Mouse (Mus musculus) splenic B cell, adult 2 months (primary cell): ENCODE results near the gene Chrm4.
A peak's percentile ranks its signal among the peaks of the same experiment; 100 is the strongest.

Experiments
- DNase-seq: peaks from one replicate; pipeline ENCODE4 v3.0.0-alpha.2; 2011; ENCODE audit warnings: low read depth, low spot score
- H3K27me3 ChIP-seq: 2 replicates; pipeline ENCODE4 v1.6.1; 2012; ENCODE audit warnings: mild to moderate bottlenecking, low read length, moderate library complexity, mixed read lengths; ENCODE audit not compliant: control insufficient read depth, poor library complexity, insufficient read depth, severe bottlenecking
- H3K36me3 ChIP-seq: 2 replicates; pipeline ENCODE4 v1.6.1; 2012; ENCODE audit warnings: mild to moderate bottlenecking, low read length, moderate library complexity, mixed read lengths; ENCODE audit not compliant: control insufficient read depth, poor library complexity, insufficient read depth, severe bottlenecking

Gene Chrm4

GRCm38 (mm10) chr2:91945483-91945882, 18.4 kb downstream of the Chrm4 start, which contains the start of gene Gm9821:
Gene Gm9821 (plus strand): TSS chr2:91945703.
- Histone ChIP-seq H3K27me3 (no peaks in the 10 kb centered on the region), H3K36me3 (no peaks in the 10 kb centered on the region; the same call in 1 of the 2 replicates)
- DNase-seq, result no peak

DNA sequence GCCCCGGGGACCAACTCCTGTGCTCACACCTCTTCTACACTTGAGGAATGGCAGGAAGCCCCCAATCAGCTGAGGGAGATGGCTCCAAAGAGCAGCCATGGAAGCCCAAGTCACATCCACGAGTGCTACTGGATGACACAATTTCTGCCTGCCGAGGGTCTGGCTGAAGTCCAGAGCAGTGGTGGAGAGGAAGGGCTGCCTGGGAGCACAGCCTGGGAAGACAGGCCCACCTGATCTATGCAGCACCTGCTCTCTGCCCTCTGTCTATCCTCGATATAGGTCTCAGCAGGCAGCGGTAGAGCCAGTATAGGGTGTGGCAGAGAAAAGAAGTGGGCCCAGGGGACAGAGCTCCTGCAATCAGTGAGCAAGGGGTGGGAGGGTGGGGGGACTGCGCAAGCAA, 19.8 kb downstream of the Chrm4 start:
- DNase-seq, result no peak
- Histone ChIP-seq H3K36me3 (no peaks in the 10 kb centered on the region; the same call in 1 of the 2 replicates), H3K27me3 (no peaks in the 10 kb centered on the region)

DNA sequence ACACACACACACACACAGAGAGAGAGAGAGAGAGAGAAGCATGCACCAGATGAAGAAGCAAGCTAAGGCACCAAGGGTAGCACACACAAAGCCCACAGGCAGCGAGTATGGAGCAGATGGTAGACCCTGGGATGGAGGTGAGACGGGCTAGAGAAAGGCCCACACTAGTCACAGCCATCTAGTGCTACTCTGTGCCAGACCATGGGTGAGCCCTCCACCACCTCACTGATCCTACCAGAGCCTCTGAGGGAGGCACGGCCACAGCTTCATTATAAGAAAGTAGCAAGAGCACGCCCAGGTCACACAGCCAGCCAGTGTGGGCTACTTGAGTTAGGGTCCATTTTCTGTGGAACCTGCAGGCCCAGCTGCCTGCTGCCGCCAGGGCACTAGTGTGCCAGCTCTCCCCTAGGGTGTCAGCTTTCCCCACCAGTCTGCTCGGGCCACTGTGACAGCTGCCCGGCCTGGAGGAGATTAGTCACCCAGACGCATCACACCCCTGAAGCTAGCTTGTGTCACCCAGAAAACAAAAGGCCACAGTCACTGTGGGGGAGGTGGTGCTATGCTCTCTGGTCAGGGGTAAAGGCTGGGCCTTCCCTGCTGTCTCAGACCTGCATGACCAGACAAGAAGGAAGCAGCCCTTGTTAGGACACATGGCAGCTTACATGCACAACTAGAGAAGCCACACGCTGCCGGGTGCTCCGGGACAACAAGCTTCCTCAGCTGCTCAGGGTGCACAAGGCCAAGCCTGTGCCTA, 20.5 kb downstream of the Chrm4 start:
- no peak for DNase-seq
- no peaks in the 10 kb centered on the region for H3K36me3 ChIP-seq
- H3K27me3 ChIP-seq, result no peaks in the 10 kb centered on the region

GRCm38 (mm10) chr2:91948151-91948509, 21.1 kb downstream of the Chrm4 start:
- no peak for DNase-seq

DNA sequence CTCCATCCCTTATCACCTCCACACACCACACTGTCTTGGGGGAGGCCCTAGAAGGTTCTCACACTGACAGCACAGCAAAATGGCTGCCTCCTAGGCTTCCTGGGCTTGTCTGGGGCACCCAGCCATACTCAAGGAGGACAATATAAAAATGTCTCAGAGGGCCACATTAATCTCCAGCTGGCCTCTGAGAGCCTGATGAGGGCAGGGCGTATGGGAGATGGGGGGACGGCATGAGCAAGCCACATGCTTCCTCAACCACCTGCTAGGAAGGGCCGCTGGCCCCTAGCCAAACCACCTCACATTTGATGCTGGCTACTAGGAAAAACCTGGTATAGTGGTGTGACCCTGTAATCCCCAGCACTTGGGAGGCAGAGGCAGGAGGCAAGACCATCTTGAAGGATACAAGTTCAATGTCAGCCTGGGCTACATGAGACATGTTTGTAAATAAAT, 21.8 kb downstream of the Chrm4 start:
- Histone ChIP-seq H3K27me3 (no peaks in the 10 kb centered on the region), H3K36me3 (no peaks in the 10 kb centered on the region)
- no peak for DNase-seq

More at GRCm38 (mm10) chr2:91948151-91948509, 21.1 kb downstream of the Chrm4 start:
- H3K27me3 ChIP-seq, result no peaks in the 10 kb centered on the region
- H3K36me3 ChIP-seq, result no peaks in the 10 kb centered on the region

GRCm38 (mm10) chr2:91949411-91950274, 22.6 kb downstream of the Chrm4 start:
- H3K36me3 ChIP-seq, result no peaks in the 10 kb centered on the region
- no peak for DNase-seq
- no peaks in the 10 kb centered on the region for H3K27me3 ChIP-seq

DNA sequence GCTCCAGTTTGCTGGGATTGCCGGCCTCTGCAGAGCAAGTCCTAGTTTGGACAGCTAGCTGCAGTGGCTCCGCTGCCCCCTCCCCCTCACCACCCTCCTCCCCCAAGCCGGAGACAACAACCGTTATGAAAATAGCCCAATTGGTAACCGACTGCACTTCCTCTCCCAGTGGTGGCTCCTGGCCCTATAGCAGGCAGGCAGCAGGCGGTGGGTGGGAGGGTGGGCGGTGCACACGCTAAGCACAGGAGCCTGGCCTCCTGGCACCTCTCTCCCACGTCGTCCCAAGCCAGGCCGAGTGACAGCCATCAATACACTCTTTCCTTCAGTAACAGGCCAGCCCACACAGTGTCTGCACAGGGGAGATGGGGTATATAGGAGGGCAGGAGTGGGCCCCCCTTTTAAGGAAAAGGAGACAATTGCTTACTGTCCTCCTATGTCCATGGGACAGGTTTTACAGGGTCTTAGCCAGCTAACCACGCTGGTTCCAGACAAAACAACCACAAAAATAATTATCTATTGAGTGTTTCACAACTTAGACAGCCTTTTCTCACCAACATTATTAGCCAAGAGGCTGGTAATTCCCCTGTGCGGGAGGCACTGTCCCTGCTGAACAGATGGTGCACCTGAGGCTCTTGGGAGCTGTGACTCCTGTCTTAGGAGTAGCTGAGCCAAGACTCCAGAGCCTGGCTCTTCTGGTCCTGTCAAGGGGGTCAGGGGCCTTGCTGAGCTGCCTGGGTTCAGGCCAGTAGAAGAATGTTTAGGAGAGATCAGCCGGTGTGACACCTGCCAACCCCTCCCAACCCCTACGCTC, 23.4 kb downstream of the Chrm4 start:
- DNase-seq, result peak; percentile 68

GRCm38 (mm10) chr2:91953825-91954224, 26.8 kb downstream of the Chrm4 start:
- H3K27me3 ChIP-seq, result no peaks in the 10 kb centered on the region
- H3K36me3 ChIP-seq, result no peaks in the 10 kb centered on the region; the same call in 1 of the 2 replicates
- no peak for DNase-seq

More for the DNA sequence above, 23.4 kb downstream of the Chrm4 start:
- Histone ChIP-seq H3K36me3 (no peaks in the 10 kb centered on the region), H3K27me3 (no peaks in the 10 kb centered on the region)

DNA sequence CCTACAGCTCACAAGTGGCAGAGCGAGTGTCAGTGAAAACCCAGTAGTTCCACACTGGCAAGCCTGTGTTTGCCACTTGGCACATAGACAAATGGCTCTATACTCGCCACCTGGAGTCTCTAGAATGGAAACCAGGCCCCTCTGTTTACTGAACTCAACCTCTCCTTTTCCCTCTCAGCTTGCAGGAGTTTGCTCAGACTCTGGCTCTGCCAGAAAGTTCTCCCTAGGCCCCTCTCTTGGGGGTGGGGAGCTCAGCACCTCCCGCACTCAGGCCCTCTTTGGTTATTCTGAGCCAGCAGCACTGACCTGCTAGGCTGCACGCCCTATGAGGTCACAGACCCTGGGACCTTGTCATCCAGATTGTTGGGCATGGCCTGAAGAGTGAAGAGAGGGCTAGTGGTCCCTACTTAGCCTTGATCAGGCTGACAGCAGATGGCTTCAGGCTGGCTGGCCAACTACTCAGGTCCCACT, 28.1 kb downstream of the Chrm4 start:
- DNase-seq, result no peak
- peaks cover 2% of the 10 kb centered on the region for H3K36me3 ChIP-seq
- no peaks in the 10 kb centered on the region for H3K27me3 ChIP-seq

- no peak for DNase-seq
- H3K36me3 ChIP-seq, result peaks cover 2% of the 10 kb centered on the region
Observed at GRCm38 (mm10) chr2:91955875-91956274, 28.8 kb downstream of the Chrm4 start.

DNA sequence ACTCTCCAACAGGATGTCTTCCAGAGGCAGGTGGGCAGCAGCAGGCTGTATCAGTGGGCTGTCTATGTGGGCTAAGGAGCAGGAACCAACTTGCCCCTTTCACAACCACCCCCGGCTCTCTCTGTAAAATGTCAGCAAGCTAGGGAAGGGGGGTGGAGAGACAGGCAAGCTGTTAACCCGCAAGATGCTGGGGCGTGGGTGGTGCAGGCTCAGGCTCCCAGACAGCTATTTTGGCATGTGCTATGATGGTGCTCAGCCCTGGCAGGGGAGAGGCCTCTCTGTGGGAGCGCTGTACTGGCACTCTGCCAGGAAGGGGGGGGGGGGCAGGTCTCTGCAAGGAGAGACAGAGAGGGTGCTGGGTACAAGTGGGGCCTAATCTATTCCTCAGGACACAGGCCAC, 30.0 kb downstream of the Chrm4 start:
- no peak for DNase-seq
- Histone ChIP-seq H3K27me3 (no peaks in the 10 kb centered on the region), H3K36me3 (peaks cover 2% of the 10 kb centered on the region)

More at GRCm38 (mm10) chr2:91955875-91956274, 28.8 kb downstream of the Chrm4 start:
- H3K27me3 ChIP-seq, result no peaks in the 10 kb centered on the region

- no peaks in the 10 kb centered on the region for H3K27me3 ChIP-seq
- no peak for DNase-seq
- peaks cover 2% of the 10 kb centered on the region for H3K36me3 ChIP-seq
Observed at GRCm38 (mm10) chr2:91958049-91958448, 31.0 kb downstream of the Chrm4 start.

DNA sequence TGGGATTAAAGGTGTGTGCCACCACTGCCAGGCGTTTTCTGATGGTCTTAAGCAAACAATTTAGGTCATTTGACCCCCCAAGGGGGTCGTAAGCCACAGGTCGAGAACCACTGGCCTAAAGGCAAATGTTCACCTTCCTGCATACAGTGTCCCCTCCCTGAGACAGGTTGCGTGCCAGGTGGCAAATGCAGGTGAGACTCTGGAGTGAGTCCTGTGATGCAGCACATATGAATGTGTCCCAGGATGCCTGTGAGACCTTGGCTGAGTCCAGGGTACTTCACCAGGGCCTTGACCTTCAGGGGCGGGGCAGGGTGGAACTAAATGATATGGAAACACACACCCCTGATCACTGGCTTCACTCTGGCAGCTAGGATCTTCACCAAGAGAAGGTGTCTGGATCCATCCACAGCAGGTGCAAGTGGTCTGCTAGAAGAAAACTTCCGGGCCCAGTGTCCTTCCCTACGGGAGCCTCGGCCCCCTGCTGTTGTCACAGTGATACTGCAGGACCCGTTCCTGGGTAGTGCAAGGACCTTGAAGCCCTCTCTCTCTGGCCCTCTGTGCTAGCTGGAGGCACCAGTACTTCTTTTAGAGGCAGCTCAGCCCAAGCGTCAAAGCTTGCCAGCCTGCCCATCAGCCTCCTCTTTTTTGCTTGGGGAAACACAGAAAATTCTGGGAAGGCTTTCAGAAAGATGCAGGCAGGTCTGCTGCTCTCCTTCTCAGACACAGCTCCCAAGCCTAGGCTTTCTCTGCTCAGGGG, 31.8 kb downstream of the Chrm4 start:
- peak; percentile 65 for DNase-seq
- peaks cover 2% of the 10 kb centered on the region for H3K36me3 ChIP-seq
- H3K27me3 ChIP-seq, result no peaks in the 10 kb centered on the region
